Mouse (Mus musculus) adrenal gland, postnatal 36 days (tissue): Measurements from ENCODE around the gene Sh3rf3. TPM values are rescaled to one million over a fixed set of nuclear protein-coding genes. Genes with fewer than 3 reads are reported as not detected.

ENCODE experiments used
- DNase-seq, 2 experiments: peaks; one replicate each; pipeline ENCODE4 v3.0.0; 2021; ENCODE audit warnings: mixed read lengths in 1 of 2
- microRNA-seq: library from miRNA; unstranded; fragments of <30 nt; microRNA quantifications from one replicate; pipeline ENCODE4 v1.2.0, GENCODE M21; 2021
- total RNA-seq, 2 experiments: library from RNA; stranded (reverse); gene quantifications; 2 replicates each; pipeline ENCODE4 v1.2.3; 2021

Sh3rf3 gene
- total RNA-seq, 2 experiments from 2014 or later, result 0.86 to 0.95 TPM

- DNase-seq, result no peak
Observed at GRCm38 (mm10) chr10:59172539-59172938, 359.4 kb downstream of the Sh3rf3 start.

- no peak for DNase-seq
Observed at GRCm38 (mm10) chr10:59179620-59180019, 366.5 kb downstream of the Sh3rf3 start.

- no peak for DNase-seq
Observed at GRCm38 (mm10) chr10:59182306-59182705, 369.1 kb downstream of the Sh3rf3 start.

Small RNA genes lying within 50 kb of the gene (microRNA-seq; reads per million reads assigned to microRNA genes)
- gene Gm27672, result not detected

Other genes with a start within 250 kb of the Sh3rf3 start
- gene Edar, start 137.7 kb upstream of the Sh3rf3 start, total RNA-seq, result under 1 TPM; 0.20 TPM
- not detected for gene Gm17542, start 95.1 kb upstream of the Sh3rf3 start, total RNA-seq